Mouse (Mus musculus) splenic B cell, adult 2 months (primary cell): Measurements from ENCODE around the gene Slc35f6.
A peak's percentile ranks its signal among the peaks of the same experiment; 100 is the strongest.

Experiments used
- DNase-seq: peaks from one replicate; pipeline ENCODE4 v3.0.0-alpha.2; 2011; ENCODE audit warnings: low read depth, low spot score
- H3K27me3 ChIP-seq: 2 replicates; pipeline ENCODE4 v1.6.1; 2012; ENCODE audit warnings: mild to moderate bottlenecking, low read length, moderate library complexity, mixed read lengths; ENCODE audit not compliant: control insufficient read depth, poor library complexity, insufficient read depth, severe bottlenecking
- H3K36me3 ChIP-seq: 2 replicates; pipeline ENCODE4 v1.6.1; 2012; ENCODE audit warnings: mild to moderate bottlenecking, low read length, moderate library complexity, mixed read lengths; ENCODE audit not compliant: control insufficient read depth, poor library complexity, insufficient read depth, severe bottlenecking

The Slc35f6 gene

GRCm38 (mm10) chr5:30626331-30627105 lies 21.2 kb upstream of the Slc35f6 start:
- no peaks in the 10 kb centered on the region for H3K36me3 ChIP-seq
- H3K27me3 ChIP-seq: no peaks in the 10 kb centered on the region; the same call in 1 of the 2 replicates
- DNase-seq: no peak

DNA sequence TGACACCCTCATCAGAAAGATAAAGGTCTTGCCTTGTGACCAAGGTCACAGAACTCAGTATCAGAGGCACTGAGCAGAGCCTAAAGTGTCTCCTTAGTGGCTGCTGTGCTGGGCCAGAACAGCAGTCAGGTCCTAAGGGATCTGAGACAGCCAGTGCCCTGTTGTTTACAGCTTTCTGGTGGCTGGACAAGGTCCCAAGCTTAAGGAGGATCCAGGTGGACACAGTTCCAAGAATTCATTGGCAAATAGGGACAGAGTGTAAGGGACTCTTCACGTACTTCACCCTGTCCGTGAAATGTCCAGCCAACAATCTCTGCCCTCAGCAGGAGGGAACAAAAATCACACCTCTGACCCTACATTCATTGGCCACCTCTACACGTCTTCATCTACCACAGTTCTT lies 19.2 kb upstream of the Slc35f6 start:
- no peak for DNase-seq
- H3K27me3 ChIP-seq: no peaks in the 10 kb centered on the region
- no peaks in the 10 kb centered on the region for H3K36me3 ChIP-seq

DNA sequence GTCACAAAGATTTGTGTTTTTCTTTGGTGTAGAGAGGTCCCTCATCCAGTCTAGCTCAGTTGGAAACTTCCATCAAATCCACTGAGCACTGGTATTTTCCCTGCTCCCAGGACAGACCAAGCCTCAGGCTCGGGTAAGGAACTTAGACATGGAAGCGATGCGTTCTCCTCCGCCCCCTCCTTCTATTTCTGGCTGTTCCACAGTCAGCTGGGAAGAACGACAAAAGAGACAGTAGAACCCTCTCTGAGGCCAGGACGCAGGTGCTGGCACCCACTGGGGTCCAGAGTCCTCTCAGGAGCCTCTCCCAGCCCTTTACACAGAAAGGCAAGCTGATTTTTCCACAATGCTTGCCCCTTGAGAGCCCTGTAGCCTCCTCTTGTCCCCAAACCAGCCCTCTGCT lies 17.3 kb upstream of the Slc35f6 start:
- DNase-seq: no peak
- H3K27me3 ChIP-seq: no peaks in the 10 kb centered on the region
- no peaks in the 10 kb centered on the region for H3K36me3 ChIP-seq

GRCm38 (mm10) chr5:30632134-30632533 lies 15.6 kb upstream of the Slc35f6 start:
- no peaks in the 10 kb centered on the region for H3K36me3 ChIP-seq
- DNase-seq: no peak
- H3K27me3 ChIP-seq: no peaks in the 10 kb centered on the region

- no peaks in the 10 kb centered on the region for H3K27me3 ChIP-seq
- no peaks in the 10 kb centered on the region for H3K36me3 ChIP-seq
- DNase-seq: no peak
Measured at GRCm38 (mm10) chr5:30636994-30637393, 10.7 kb upstream of the Slc35f6 start.

DNA sequence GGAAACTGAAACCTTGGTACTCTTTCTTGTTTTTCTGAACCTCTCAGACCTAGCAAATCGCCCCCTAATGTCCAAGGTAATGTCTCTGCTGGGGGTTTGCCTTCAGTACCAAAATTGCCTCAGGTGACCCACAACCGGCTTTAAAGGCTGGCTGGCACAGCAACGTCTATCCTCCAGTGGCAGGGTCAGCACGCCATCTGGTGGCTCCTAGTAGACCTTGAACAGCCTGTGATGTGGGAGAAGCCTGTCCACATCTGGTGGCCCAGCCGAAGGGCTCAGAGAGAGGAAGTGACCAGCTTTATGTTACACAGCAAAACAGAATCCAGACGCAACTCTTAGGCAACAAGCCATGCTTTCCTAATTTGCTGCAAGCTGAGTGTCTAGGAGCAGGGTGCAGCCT lies 9.7 kb upstream of the Slc35f6 start:
- H3K27me3 ChIP-seq: no peaks in the 10 kb centered on the region
- DNase-seq: peak; percentile 80
- H3K36me3 ChIP-seq: no peaks in the 10 kb centered on the region

DNA sequence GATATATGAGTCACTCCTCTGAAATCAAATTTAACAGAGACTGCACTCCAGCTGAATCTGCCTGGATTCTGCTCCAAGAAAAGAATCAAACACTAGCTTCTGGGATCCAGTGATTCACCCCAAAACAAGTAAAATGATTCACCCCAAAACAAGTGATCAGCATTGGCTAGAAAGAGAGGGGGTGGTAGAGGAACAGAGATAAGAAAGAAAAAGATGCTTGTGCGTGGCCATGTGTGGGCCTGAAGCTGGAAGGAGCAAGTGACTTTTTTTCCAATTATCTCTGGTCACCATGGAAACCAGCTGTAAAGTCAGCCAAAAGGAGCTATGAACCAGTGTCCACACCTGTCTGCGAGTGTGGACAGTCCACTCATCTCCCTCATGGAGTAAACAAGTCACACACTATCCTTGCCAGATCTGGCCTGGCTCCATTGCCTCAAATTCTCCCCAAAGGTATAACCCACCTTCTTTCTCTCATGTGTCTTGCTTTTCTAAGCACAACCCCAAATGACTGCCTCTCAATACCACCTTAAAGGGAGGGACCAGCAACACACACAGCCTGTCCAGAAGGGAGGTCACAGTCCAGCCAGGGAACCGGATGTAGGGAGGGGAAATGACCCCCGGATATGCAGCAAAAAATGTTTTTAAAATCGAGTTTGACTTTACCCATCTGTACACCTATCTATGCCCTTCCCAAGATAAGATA lies 4.1 kb upstream of the Slc35f6 start:
- H3K27me3 ChIP-seq: no peaks in the 10 kb centered on the region
- no peak for DNase-seq
- H3K36me3 ChIP-seq: no peaks in the 10 kb centered on the region

DNA sequence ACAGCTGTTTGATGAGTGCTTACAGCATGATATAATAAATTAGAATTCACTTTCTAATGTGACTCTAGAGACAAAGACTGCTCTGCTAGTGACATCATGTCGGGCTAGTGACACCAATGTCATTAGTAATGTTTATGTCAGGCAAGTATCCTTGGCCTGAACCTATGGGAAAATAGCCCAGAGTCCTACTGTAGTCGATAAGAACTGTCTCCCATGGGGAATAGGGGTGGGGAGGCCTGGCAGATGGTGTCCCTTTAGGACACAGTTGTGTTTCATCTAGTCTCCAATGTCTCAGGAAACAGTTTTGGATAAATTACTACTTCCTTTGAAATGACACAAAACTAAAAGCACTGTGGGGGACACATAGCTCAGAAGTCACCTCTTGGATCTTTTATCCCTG lies 1.7 kb upstream of the Slc35f6 start:
- DNase-seq: no peak
- Histone ChIP-seq H3K27me3 (no peaks in the 10 kb centered on the region), H3K36me3 (no peaks in the 10 kb centered on the region)

- H3K36me3 ChIP-seq: no peaks in the 10 kb centered on the region
- DNase-seq: no peak
- H3K27me3 ChIP-seq: no peaks in the 10 kb centered on the region
Measured at GRCm38 (mm10) chr5:30647396-30647795, 337 bp upstream of the Slc35f6 start.

DNA sequence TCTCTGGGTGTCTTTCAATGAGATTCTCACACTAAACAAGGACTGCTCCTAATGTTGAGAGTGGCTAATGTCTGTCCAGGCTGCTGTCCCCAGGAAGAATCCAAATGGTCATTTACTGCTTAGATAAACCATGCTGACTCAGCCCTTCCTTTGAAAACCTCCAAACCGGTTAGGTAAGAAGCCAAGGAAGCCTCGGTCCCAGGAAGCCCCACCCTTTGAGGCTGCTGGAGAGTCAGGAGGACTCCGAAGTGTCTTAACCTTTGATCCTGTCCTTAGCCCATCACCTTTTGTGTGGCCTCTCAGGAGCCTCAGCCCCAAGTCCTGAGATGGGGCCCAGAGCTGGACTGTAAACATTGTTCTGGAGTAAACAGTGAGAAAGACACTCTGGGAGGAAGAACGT lies 1.8 kb downstream of the Slc35f6 start:
- no peaks in the 10 kb centered on the region for H3K27me3 ChIP-seq
- no peaks in the 10 kb centered on the region for H3K36me3 ChIP-seq
- no peak for DNase-seq

GRCm38 (mm10) chr5:30650756-30651155 lies 3.0 kb downstream of the Slc35f6 start:
- Histone ChIP-seq H3K36me3 (no peaks in the 10 kb centered on the region; the same call in 1 of the 2 replicates), H3K27me3 (no peaks in the 10 kb centered on the region)
- peak; percentile 42 for DNase-seq

- Histone ChIP-seq H3K36me3 (no peaks in the 10 kb centered on the region; the same call in 1 of the 2 replicates), H3K27me3 (no peaks in the 10 kb centered on the region)
- no peak for DNase-seq
Measured at GRCm38 (mm10) chr5:30651554-30651953, 3.8 kb downstream of the Slc35f6 start.

GRCm38 (mm10) chr5:30653246-30653645 lies 5.5 kb downstream of the Slc35f6 start:
- DNase-seq: no peak
- Histone ChIP-seq H3K27me3 (no peaks in the 10 kb centered on the region), H3K36me3 (no peaks in the 10 kb centered on the region; the same call in 1 of the 2 replicates)

DNA sequence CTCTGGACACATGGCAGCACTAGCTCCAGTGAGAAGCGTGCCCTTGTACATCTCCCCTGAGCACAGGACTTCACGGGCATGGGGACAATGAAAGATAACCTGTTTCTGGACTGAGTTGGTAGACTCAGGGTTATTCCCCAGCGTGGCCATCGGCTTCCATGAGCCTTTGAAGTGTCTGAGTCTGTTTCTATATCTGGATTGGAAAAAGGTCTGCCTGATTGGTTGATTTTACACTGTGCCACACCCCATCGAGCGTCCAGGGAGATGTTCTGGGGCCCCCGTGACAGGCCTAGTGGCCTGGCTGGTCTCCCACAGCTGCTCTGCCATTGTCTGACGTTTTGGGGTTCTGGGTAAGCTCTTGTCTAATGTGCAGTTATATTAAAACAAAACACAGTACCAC lies 7.3 kb downstream of the Slc35f6 start:
- no peaks in the 10 kb centered on the region for H3K27me3 ChIP-seq
- no peak for DNase-seq
- H3K36me3 ChIP-seq: no peaks in the 10 kb centered on the region; the same call in 1 of the 2 replicates

DNA sequence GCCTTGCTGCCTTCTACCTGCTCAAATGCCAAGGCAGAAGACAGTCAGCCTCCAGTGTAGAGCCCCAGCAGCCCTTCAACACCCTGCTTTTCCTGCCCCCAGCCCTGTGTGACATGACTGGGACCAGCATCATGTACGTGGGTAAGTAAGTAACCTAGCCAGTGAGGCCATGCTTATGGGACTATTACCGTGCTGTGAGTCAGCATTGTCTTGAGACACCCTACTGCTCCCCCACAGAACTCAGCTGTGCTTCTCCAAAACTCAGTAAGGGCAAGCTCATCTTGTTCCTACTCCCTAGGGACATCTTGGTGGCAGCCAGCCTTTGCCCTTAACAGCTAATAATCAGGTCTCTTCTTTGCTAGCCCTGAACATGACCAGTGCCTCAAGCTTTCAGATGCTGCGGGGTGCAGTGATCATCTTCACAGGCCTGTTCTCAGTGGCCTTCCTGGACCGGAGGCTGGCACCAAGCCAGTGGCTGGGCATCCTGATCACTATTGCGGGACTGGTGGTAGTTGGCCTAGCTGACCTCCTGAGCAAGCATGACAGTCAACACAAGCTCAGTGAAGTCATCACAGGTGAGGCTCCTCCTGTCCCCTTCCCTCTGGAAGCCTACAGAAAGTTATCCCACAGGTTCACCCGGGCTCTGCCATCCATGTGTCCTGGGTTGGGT lies 7.9 kb downstream of the Slc35f6 start:
- no peaks in the 10 kb centered on the region; the same call in 1 of the 2 replicates for H3K36me3 ChIP-seq
- DNase-seq: no peak
- no peaks in the 10 kb centered on the region for H3K27me3 ChIP-seq
